8 mouse cellular contexts compared by ENCODE assay signal in the genomic region with DNA sequence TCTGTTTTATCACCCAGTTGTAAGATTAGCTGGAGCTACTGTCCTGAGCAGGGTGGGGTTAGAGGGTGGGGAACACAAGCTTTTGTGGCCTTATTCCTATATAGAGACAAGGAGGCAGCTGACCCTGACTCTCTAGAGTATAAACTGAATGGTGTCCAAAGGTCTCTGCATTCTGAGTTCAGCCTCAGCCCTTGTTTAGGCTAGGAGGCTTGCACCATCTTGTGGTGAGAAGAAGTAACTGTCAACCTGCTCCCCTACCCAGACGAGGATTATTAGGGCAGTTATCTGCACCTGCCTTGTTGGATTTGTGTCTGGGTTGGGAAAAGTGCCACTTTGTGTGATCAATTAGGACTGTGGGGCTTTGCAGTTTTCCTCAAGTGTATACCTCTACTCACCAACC. TPM values are rescaled to one million over a fixed set of nuclear protein-coding genes. Genes with fewer than 3 reads are reported as not detected.
DNase-seq lines count a peak whose midpoint lies in the region; ATAC-seq and TF ChIP-seq lines count a peak whose summit lies in the region.

No protein-coding gene starts in this region.

- peak; percentile 85 for TF ChIP-seq CTCF in liver, postnatal 0 days (IDR thresholded peaks at IDR 0.05; ENCODE audit: low read depth)

- no peak overlapping the region for H3K27ac ChIP-seq in liver, postnatal 0 days (ENCODE audit: low read depth)

- H3K9me3 ChIP-seq in liver, postnatal 0 days (ENCODE audit: low read length), result no peaks in the 10 kb centered on the region

- H3K4me1 ChIP-seq in liver, postnatal 0 days (ENCODE audit: insufficient read depth), result peaks cover 8% of the 10 kb centered on the region

- no peak for TF ChIP-seq EP300 in liver, postnatal 0 days (IDR thresholded peaks at IDR 0.05; ENCODE audit: low read depth)

- DNase-seq in heart, adult 18-20 months, result peak; percentile 51 to 60
- no peak for DNase-seq in heart, postnatal 25 days (ENCODE audit: low spot score)
- peak; percentile 54 for DNase-seq in cerebellum, adult 8-10 months
- DNase-seq in liver, postnatal 0 days, result peak; percentile 27
- no peak for DNase-seq in c-Kit-positive CD71-positive TER-119-positive erythroid progenitor cells, embryonic 14.5 days (ENCODE audit: low spot score)
- DNase-seq in thymus, postnatal 14 days, result no peak
- DNase-seq in left cerebral cortex, adult 8-10 months (ENCODE audit: low spot score in 2 of 2), result no peak

- no peak overlapping the region for H3K4me2 ChIP-seq in liver, postnatal 0 days (ENCODE audit: low read depth, low read length)

- no peak overlapping the region for H3K4me3 ChIP-seq in liver, postnatal 0 days (ENCODE audit: low read depth, low read length)

- ATAC-seq in CD4-positive, CD25-positive, alpha-beta regulatory T cell, adult 4 months, result peak; percentile 68
- ATAC-seq in liver, postnatal 0 days, result peak; percentile 82

- peaks cover 26% of the 10 kb centered on the region for H3K36me3 ChIP-seq in liver, postnatal 0 days (replicated peaks; ENCODE audit: insufficient read depth, low read length)

- intact Hi-C loops in heart, postnatal 25 days (cut with DNase I), result loop anchor here (2.0 to 5.0 kb wide), 4 partner anchors 22 to 111 kb away; partner anchors contain the start of genes Parp6 and Pkm

- WGBS in liver, postnatal 0 days (ENCODE audit: insufficient replicate concordance), result 12% methylated on average over 1 of the region's 1 CpGs

- no peak overlapping the region for H3K9ac ChIP-seq in liver, postnatal 0 days (replicated peaks)

- peaks cover 71% of the 10 kb centered on the region for H3K27me3 ChIP-seq in liver, postnatal 0 days (ENCODE audit: insufficient read depth, low read length)

RNA-seq across cellular contexts. Expression of gene Gramd2, which starts 1.6 kb away (rescaled TPM):
- total RNA-seq in heart, adult 18-20 months (2021), result under 1 TPM in 1 of 2 experiments, not detected in 1; 0.28 TPM
- total RNA-seq in heart, postnatal 25 days (2021), result not detected
- polyA plus RNA-seq in CD4-positive, CD25-positive, alpha-beta regulatory T cell, adult 4 months (2017; shearing (Covaris generic)), result not detected
- 0.21 and 0.22 TPM in 2 replicates for polyA plus RNA-seq in liver, postnatal 0 days (2015; fragmentation: Nextera tagmentation; extraction: Ambion mirVana)
- 10 to 100 TPM in 3 of 4 experiments, 1 to 10 TPM in 1; 8.1 to 14.0 (median 10.7) TPM for total RNA-seq in left cerebral cortex, adult 8-10 months (2022)

RNA-seq across cellular contexts. Expression of gene Pkm, which starts 22.1 kb away (rescaled TPM):
- total RNA-seq in heart, adult 18-20 months (2021), result 1,000 to 10,000 TPM; 1,130 to 1,266 TPM
- 1,000 to 10,000 TPM; 1,181 to 1,232 TPM for total RNA-seq in heart, postnatal 25 days (2021)
- 1,000 to 10,000 TPM in 1 of 2 experiments, 100 to 1,000 TPM in 1; 810 to 1,266 TPM for polyA plus RNA-seq in CD4-positive, CD25-positive, alpha-beta regulatory T cell, adult 4 months (2017; shearing (Covaris generic))
- 108 and 117 TPM in 2 replicates for polyA plus RNA-seq in liver, postnatal 0 days (2015; fragmentation: Nextera tagmentation; extraction: Ambion mirVana)
- 1,000 to 10,000 TPM; 1,371 to 1,512 (median 1,415) TPM for total RNA-seq in left cerebral cortex, adult 8-10 months (2022)

Comparison
In these comparisons a context has a peak if more than half of its experiments do, and no peak if none do; other contexts are left out.
1. DNase-seq: peak in heart, adult 18-20 months (2 of 2), cerebellum, adult 8-10 months (single experiment) and liver, postnatal 0 days (single experiment); none in heart, postnatal 25 days (single experiment), c-Kit-positive CD71-positive TER-119-positive erythroid progenitor cells, embryonic 14.5 days (single experiment), thymus, postnatal 14 days (single experiment) and left cerebral cortex, adult 8-10 months (0 of 2).
2. RNA of gene Gramd2, which starts 1.6 kb away (total RNA-seq): 8.1 to 14.0 TPM in left cerebral cortex, adult 8-10 months; 0.28 TPM in heart, adult 18-20 months and not detected in heart, postnatal 25 days; every median in the first group is over 4 times any median in the second.